Mouse (Mus musculus) kidney, adult 2 months (tissue): ENCODE measurements around the gene 1700056E22Rik. TPM values are rescaled to one million over a fixed set of nuclear protein-coding genes. Genes with fewer than 3 reads are reported as not detected.
A peak's percentile ranks its signal among the peaks of the same experiment; 100 is the strongest.

Source experiments
- DNase-seq: peaks from one replicate; pipeline ENCODE4 v3.0.0; 2021
- H3K27ac ChIP-seq: fragments of 200-500 bp; 2 replicates; pipeline ENCODE4 v1.5.1; 2012; ENCODE audit warnings: low read depth, low read length, control low read depth, inconsistent platforms; ENCODE audit not compliant: insufficient read depth
- H3K27me3 ChIP-seq: fragments of 200-500 bp; replicated peaks from 2 replicates; pipeline ENCODE4 v1.6.1; 2012; ENCODE audit warnings: mild to moderate bottlenecking, moderate library complexity, low read length, inconsistent platforms; ENCODE audit not compliant: control insufficient read depth, insufficient read depth
- H3K36me3 ChIP-seq: fragments of 200-500 bp; 2 replicates; pipeline ENCODE4 v1.6.1; 2012; ENCODE audit warnings: mild to moderate bottlenecking, moderate library complexity, low read length, inconsistent platforms; ENCODE audit not compliant: control insufficient read depth, insufficient read depth
- H3K4me1 ChIP-seq: fragments of 200-500 bp; 2 replicates; pipeline ENCODE4 v1.6.1; 2011; ENCODE audit warnings: low read length; ENCODE audit not compliant: control insufficient read depth, insufficient read depth
- H3K4me3 ChIP-seq: fragments of 200-500 bp; 2 replicates; pipeline ENCODE4 v1.5.1; 2011; ENCODE audit warnings: mild to moderate bottlenecking, low read depth, low read length, control low read depth; ENCODE audit not compliant: insufficient read depth
- CTCF ChIP-seq: fragments of 200-500 bp; conservative IDR thresholded peaks from 2 replicates; pipeline ENCODE4 v1.5.1; 2011; ENCODE audit warnings: low read depth, mild to moderate bottlenecking, control low read depth, low read length, moderate library complexity, mixed read lengths; ENCODE audit not compliant: insufficient read depth, insufficient read length
- POLR2A ChIP-seq: fragments of 200-500 bp; IDR thresholded peaks from one replicate; pipeline ENCODE4 v1.6.1; 2011; ENCODE audit warnings: low read depth, low read length, control low read depth
- WGBS: fragments of 180-500 bp; shearing (Covaris S2); methylation state at CpG from one replicate; pipeline ENCODE4 v1.1.7; 2018; 5-methylcytosine and 5-hydroxymethylcytosine counted together
- polyA plus RNA-seq: library from polyadenylated mRNA; depleted of rRNA; stranded (reverse); fragments of >200 nt; gene quantifications from 2 replicates; pipeline ENCODE4 v1.2.3, GENCODE M21; 2012; rRNA removed

1700056E22Rik gene
- polyA plus RNA-seq: 0.63 and 0.91 TPM in 2 replicates

GRCm38 (mm10) chr1:184034011-184034557 is at the start of gene 1700056E22Rik:
Gene 1700056E22Rik (minus strand): TSS chr1:184034301.
- TF ChIP-seq CTCF (no peak), POLR2A (no peak)
- Histone ChIP-seq H3K36me3 (no peaks in the 10 kb centered on the region), H3K4me3 (peak within 1 kb of the TSS; percentile 81), H3K27ac (peak within 1 kb of the TSS; percentile 72), H3K27me3 (no peaks in the 10 kb centered on the region), H3K4me1 (no peaks in the 10 kb centered on the region)
- under 1% methylated on average over 38 of the region's 38 CpGs for WGBS
- peak; percentile 99 for DNase-seq

- Histone ChIP-seq H3K27me3 (no peaks in the 10 kb centered on the region), H3K27ac (no peak overlapping the region), H3K4me3 (no peak overlapping the region), H3K4me1 (no peaks in the 10 kb centered on the region), H3K36me3 (no peaks in the 10 kb centered on the region)
- WGBS: 83% methylated on average over 7 of the region's 7 CpGs
- TF ChIP-seq CTCF: no peak
- TF ChIP-seq POLR2A: no peak
- DNase-seq: no peak
Observed at GRCm38 (mm10) chr1:184083166-184083565, 49.1 kb upstream of the 1700056E22Rik start.

- Histone ChIP-seq H3K36me3 (no peaks in the 10 kb centered on the region), H3K4me1 (no peaks in the 10 kb centered on the region), H3K27me3 (no peaks in the 10 kb centered on the region), H3K4me3 (no peak overlapping the region), H3K27ac (no peak overlapping the region)
- DNase-seq: no peak
- WGBS: 61% methylated on average over 3 of the region's 3 CpGs
- TF ChIP-seq CTCF (no peak), POLR2A (no peak)
Observed at GRCm38 (mm10) chr1:184082661-184083060, 48.6 kb upstream of the 1700056E22Rik start.

GRCm38 (mm10) chr1:184079304-184079703 is 45.2 kb upstream of the 1700056E22Rik start:
- TF ChIP-seq POLR2A: no peak
- no peak for TF ChIP-seq CTCF
- WGBS: 89% methylated on average over 3 of the region's 3 CpGs

GRCm38 (mm10) chr1:184076756-184077155 is 42.7 kb upstream of the 1700056E22Rik start:
- Histone ChIP-seq H3K4me3 (no peak overlapping the region), H3K4me1 (0 out of 2 replicates have a peak, but pooled peaks cover 2% of the 10 kb centered on the region), H3K27ac (no peak overlapping the region), H3K27me3 (no peaks in the 10 kb centered on the region), H3K36me3 (no peaks in the 10 kb centered on the region)
- DNase-seq: peak; percentile 21
- WGBS: 35% methylated on average over 2 of the region's 2 CpGs
- no peak for TF ChIP-seq CTCF
- TF ChIP-seq POLR2A: no peak

More at GRCm38 (mm10) chr1:184079304-184079703, 45.2 kb upstream of the 1700056E22Rik start:
- Histone ChIP-seq H3K4me3 (no peak overlapping the region), H3K27ac (no peak overlapping the region), H3K27me3 (no peaks in the 10 kb centered on the region), H3K36me3 (no peaks in the 10 kb centered on the region), H3K4me1 (0 out of 2 replicates have a peak, but pooled peaks cover 2% of the 10 kb centered on the region)
- no peak for DNase-seq

- Histone ChIP-seq H3K4me3 (no peak overlapping the region), H3K27me3 (no peaks in the 10 kb centered on the region), H3K36me3 (no peaks in the 10 kb centered on the region), H3K4me1 (0 out of 2 replicates have a peak, but pooled peaks cover 2% of the 10 kb centered on the region), H3K27ac (no peak overlapping the region)
- no peak for DNase-seq
- TF ChIP-seq CTCF: no peak
- no peak for TF ChIP-seq POLR2A
- 66% methylated on average over 6 of the region's 6 CpGs for WGBS
Observed at GRCm38 (mm10) chr1:184076065-184076464, 42.0 kb upstream of the 1700056E22Rik start.

- no peaks in the 10 kb centered on the region for H3K4me1 ChIP-seq
- H3K4me3 ChIP-seq: no peak overlapping the region
- H3K27me3 ChIP-seq: no peaks in the 10 kb centered on the region
- 97% methylated on average over 12 of the region's 12 CpGs for WGBS
- H3K27ac ChIP-seq: no peak overlapping the region
- no peaks in the 10 kb centered on the region for H3K36me3 ChIP-seq
- no peak for DNase-seq
- TF ChIP-seq POLR2A (no peak), CTCF (no peak)
Observed at GRCm38 (mm10) chr1:184068971-184069370, 34.9 kb upstream of the 1700056E22Rik start.
